Mouse (Mus musculus): ENCODE data around the gene Elane. TPM values are rescaled to one million over a fixed set of nuclear protein-coding genes. Genes with fewer than 3 reads are reported as not detected.
A peak's percentile ranks its signal among the peaks of the same experiment; 100 is the strongest.
"Not testable (repeated sequence)": the region's sequence is repeated elsewhere in the genome, so short reads cannot be mapped to it uniquely, and the experiment has no call there.

Gene Elane
- polyA plus RNA-seq, 1 experiment from 2014 or later, result 12.1 TPM

- no peaks in the 10 kb centered on the region for H3K9me3 ChIP-seq (replicated peaks)
- no peak overlapping the region for H3K27ac ChIP-seq
- no peak overlapping the region for H3K9ac ChIP-seq
- ATAC-seq, result no peak
- H3K4me2 ChIP-seq, result peak overlapping the region; percentile 81
- 10% methylated on average over 6 of the region's 6 CpGs for WGBS (ENCODE audit: insufficient replicate concordance)
- no peaks in the 10 kb centered on the region for H3K36me3 ChIP-seq
- H3K4me3 ChIP-seq, result peak overlapping the region; percentile 56
- H3K4me1 ChIP-seq, result peaks cover 34% of the 10 kb centered on the region
- peaks cover 46% of the 10 kb centered on the region for H3K27me3 ChIP-seq (replicated peaks)
Observed at GRCm38 (mm10) chr10:79873313-79873712, 12.7 kb upstream of the Elane start.

GRCm38 (mm10) chr10:79873715-79874289, 12.2 kb upstream of the Elane start:
- ATAC-seq, result no peak
- Histone ChIP-seq H3K9me3 (replicated peaks) (no peaks in the 10 kb centered on the region), H3K4me3 (peak overlapping the region; percentile 56), H3K4me2 (peak overlapping the region; percentile 81), H3K9ac (peak overlapping the region; percentile 58), H3K4me1 (peaks cover 38% of the 10 kb centered on the region), H3K27ac (0 out of 2 replicates have a peak overlapping the region, but pooled peaks have one; percentile 2), H3K36me3 (no peaks in the 10 kb centered on the region), H3K27me3 (replicated peaks) (peaks cover 46% of the 10 kb centered on the region)
- WGBS (ENCODE audit: insufficient replicate concordance), result 3% methylated on average over 26 of the region's 26 CpGs

- no peaks in the 10 kb centered on the region for H3K36me3 ChIP-seq
- H3K9ac ChIP-seq, result peak within 1 kb of the TSS; percentile 58
- 2% methylated on average over 54 of the region's 57 CpGs for WGBS (ENCODE audit: insufficient replicate concordance)
- H3K4me1 ChIP-seq, result peaks cover 41% of the 10 kb centered on the region
- peak within 1 kb of the TSS; percentile 81 for H3K4me2 ChIP-seq
- H3K27ac ChIP-seq, result 0 out of 2 replicates have a peak within 1 kb of the TSS, but pooled peaks have one; percentile 2
- peak within 1 kb of the TSS; percentile 56 for H3K4me3 ChIP-seq
- no peaks in the 10 kb centered on the region for H3K9me3 ChIP-seq (replicated peaks)
- 0 out of 2 replicates have a peak, but pooled peaks have one; percentile 5 for ATAC-seq
- peaks cover 48% of the 10 kb centered on the region for H3K27me3 ChIP-seq (replicated peaks)
Observed at GRCm38 (mm10) chr10:79874290-79874862, 11.7 kb upstream of the Elane start, which contains the start of the genes Prtn3 and Plppr3. TSS of gene Prtn3 (plus strand) at chr10:79874476. TSS of gene Plppr3 (minus strand) at chr10:79874634.

GRCm38 (mm10) chr10:79877174-79877573, 8.9 kb upstream of the Elane start:
- Histone ChIP-seq H3K27ac (peak overlapping the region; percentile 38; the same call in 1 of the 2 replicates), H3K27me3 (replicated peaks) (peaks cover 44% of the 10 kb centered on the region), H3K9me3 (replicated peaks) (no peaks in the 10 kb centered on the region), H3K4me1 (peaks cover 68% of the 10 kb centered on the region), H3K4me2 (0 out of 2 replicates have a peak overlapping the region, but pooled peaks have one; percentile 3), H3K4me3 (no peak overlapping the region), H3K36me3 (no peaks in the 10 kb centered on the region), H3K9ac (no peak overlapping the region)
- WGBS (ENCODE audit: insufficient replicate concordance), result 16% methylated on average over 1 of the region's 1 CpGs
- no peak for ATAC-seq

- H3K4me3 ChIP-seq, result no peak overlapping the region
- no peak overlapping the region for H3K9ac ChIP-seq
- no peak for ATAC-seq
- 17% methylated on average over 12 of the region's 12 CpGs for WGBS (ENCODE audit: insufficient replicate concordance)
- peak overlapping the region; percentile 38; the same call in 1 of the 2 replicates for H3K27ac ChIP-seq
- peaks cover 74% of the 10 kb centered on the region for H3K4me1 ChIP-seq
- H3K9me3 ChIP-seq (replicated peaks), result no peaks in the 10 kb centered on the region
- peak overlapping the region; percentile 34 for H3K4me2 ChIP-seq
- H3K27me3 ChIP-seq (replicated peaks), result peaks cover 42% of the 10 kb centered on the region
- no peaks in the 10 kb centered on the region for H3K36me3 ChIP-seq
Observed at GRCm38 (mm10) chr10:79877757-79878156, 8.3 kb upstream of the Elane start.

- Histone ChIP-seq H3K4me1 (peaks cover 70% of the 10 kb centered on the region), H3K27ac (0 out of 2 replicates have a peak overlapping the region, but pooled peaks have one; percentile 2), H3K4me3 (no peak overlapping the region), H3K27me3 (replicated peaks) (peaks cover 34% of the 10 kb centered on the region), H3K4me2 (peak overlapping the region; percentile 68; the same call in 1 of the 2 replicates), H3K9ac (no peak overlapping the region), H3K9me3 (replicated peaks) (no peaks in the 10 kb centered on the region), H3K36me3 (no peaks in the 10 kb centered on the region)
- WGBS (ENCODE audit: insufficient replicate concordance), result 27% methylated on average over 3 of the region's 3 CpGs
- no peak; the same call in 1 of the 2 replicates for ATAC-seq
Observed at GRCm38 (mm10) chr10:79879527-79879926, 6.5 kb upstream of the Elane start.

- Histone ChIP-seq H3K9me3 (replicated peaks) (no peaks in the 10 kb centered on the region), H3K4me1 (peaks cover 68% of the 10 kb centered on the region), H3K4me3 (peak overlapping the region; percentile 38), H3K36me3 (no peaks in the 10 kb centered on the region), H3K27me3 (replicated peaks) (peaks cover 22% of the 10 kb centered on the region), H3K4me2 (peak overlapping the region; percentile 68), H3K9ac (no peak overlapping the region), H3K27ac (peak overlapping the region; percentile 45; the same call in 1 of the 2 replicates)
- 0 out of 2 replicates have a peak, but pooled peaks have one; percentile 28 for ATAC-seq
- WGBS (ENCODE audit: insufficient replicate concordance), result 12% methylated on average over 9 of the region's 9 CpGs
Observed at GRCm38 (mm10) chr10:79880721-79881120, 5.3 kb upstream of the Elane start.

- no peaks in the 10 kb centered on the region for H3K36me3 ChIP-seq
- no peaks in the 10 kb centered on the region for H3K9me3 ChIP-seq (replicated peaks)
- peaks cover 21% of the 10 kb centered on the region for H3K27me3 ChIP-seq (replicated peaks)
- peaks cover 65% of the 10 kb centered on the region for H3K4me1 ChIP-seq
- H3K4me2 ChIP-seq, result peak overlapping the region; percentile 68
- H3K27ac ChIP-seq, result 0 out of 2 replicates have a peak overlapping the region, but pooled peaks have one; percentile 32
- 3% methylated on average over 22 of the region's 22 CpGs for WGBS (ENCODE audit: insufficient replicate concordance)
- peak; percentile 61 for ATAC-seq
- H3K4me3 ChIP-seq, result peak overlapping the region; percentile 38
- peak overlapping the region; percentile 55 for H3K9ac ChIP-seq
Observed at GRCm38 (mm10) chr10:79881981-79882380, 4.1 kb upstream of the Elane start.

- Histone ChIP-seq H3K27ac (no peak overlapping the region), H3K4me3 (no peak overlapping the region), H3K9me3 (replicated peaks) (no peaks in the 10 kb centered on the region), H3K9ac (no peak overlapping the region), H3K4me2 (peak overlapping the region; percentile 25; the same call in 1 of the 2 replicates), H3K27me3 (replicated peaks) (peaks cover 21% of the 10 kb centered on the region), H3K4me1 (peaks cover 50% of the 10 kb centered on the region), H3K36me3 (no peaks in the 10 kb centered on the region)
- ATAC-seq, result no peak
- 15% methylated on average over 22 of the region's 22 CpGs for WGBS (ENCODE audit: insufficient replicate concordance)
Observed at GRCm38 (mm10) chr10:79883297-79884084, 2.6 kb upstream of the Elane start.

GRCm38 (mm10) chr10:79884446-79884845, 1.6 kb upstream of the Elane start:
- H3K27me3 ChIP-seq (replicated peaks), result peaks cover 19% of the 10 kb centered on the region
- no peak overlapping the region for H3K4me3 ChIP-seq
- no peaks in the 10 kb centered on the region for H3K9me3 ChIP-seq (replicated peaks)
- H3K36me3 ChIP-seq, result no peaks in the 10 kb centered on the region
- H3K27ac ChIP-seq, result no peak overlapping the region
- no peak overlapping the region for H3K9ac ChIP-seq
- peaks cover 44% of the 10 kb centered on the region for H3K4me1 ChIP-seq
- ATAC-seq, result no peak
- WGBS (ENCODE audit: insufficient replicate concordance), result 37% methylated on average over 4 of the region's 4 CpGs
- H3K4me2 ChIP-seq, result no peak overlapping the region

- not testable (repeated sequence) for H3K36me3 ChIP-seq; H3K4me2 ChIP-seq; H3K9ac ChIP-seq; H3K4me3 ChIP-seq; ATAC-seq; H3K9me3 ChIP-seq (replicated peaks); H3K27ac ChIP-seq
- Histone ChIP-seq H3K27me3 (replicated peaks) (peaks cover 19% of the 10 kb centered on the region; the same call in 1 of the 2 replicates), H3K4me1 (peaks cover 40% of the 10 kb centered on the region)
- WGBS (ENCODE audit: insufficient replicate concordance), result 48% methylated on average over 3 of the region's 3 CpGs
Observed at GRCm38 (mm10) chr10:79884938-79885337, 1.1 kb upstream of the Elane start.
